Mouse (Mus musculus): Measurements from ENCODE around the gene Dnaja3. TPM values are rescaled to one million over a fixed set of nuclear protein-coding genes. Genes with fewer than 3 reads are reported as not detected.

Gene Dnaja3
- total RNA-seq, 2 experiments from 2014 or later: 106 to 107 TPM

Other genes starting within 250 kb of the Dnaja3 start
- 10 to 100 TPM; 20.8 to 21.6 TPM for gene Adcy9, start 219.5 kb upstream of the Dnaja3 start, total RNA-seq (2021)
- 1,000 to 10,000 TPM; 1,081 to 1,153 TPM for gene Srl, start 98.2 kb upstream of the Dnaja3 start, total RNA-seq (2021)
- 1 to 10 TPM; 4.1 to 4.3 TPM for gene Tfap4, start 80.1 kb upstream of the Dnaja3 start, total RNA-seq (2021)
- 10 to 100 TPM; 27.6 to 34.5 TPM for gene Glis2, start 45.3 kb upstream of the Dnaja3 start, total RNA-seq (2021)
- gene Pam16, start 15.0 kb upstream of the Dnaja3 start, total RNA-seq (2021): 100 to 1,000 TPM in 1 of 2 experiments, 10 to 100 TPM in 1; 96.6 to 125 TPM
- 10 to 100 TPM; 13.6 to 18.0 TPM for gene Vasn, start within 50 bp of the Dnaja3 start, total RNA-seq (2021)
- gene Coro7, start 39.8 kb downstream of the Dnaja3 start, total RNA-seq (2021): 10 to 100 TPM; 24.6 to 26.1 TPM
- gene Nmral1, start 79.4 kb downstream of the Dnaja3 start, total RNA-seq (2021): 1 to 10 TPM; 7.0 to 7.8 TPM
- 10 to 100 TPM; 71.1 to 73.4 TPM for gene Hmox2, start 86.4 kb downstream of the Dnaja3 start, total RNA-seq (2021)
- gene Cdip1, start 150.3 kb downstream of the Dnaja3 start, total RNA-seq (2021): 10 to 100 TPM; 89.4 to 96.2 TPM
- not detected for gene 4930562C15Rik, start 195.4 kb downstream of the Dnaja3 start, total RNA-seq (2021)
- 10 to 100 TPM; 19.7 to 23.1 TPM for gene Ubald1, start 240.3 kb downstream of the Dnaja3 start, total RNA-seq (2021)
- 100 to 1,000 TPM; 186 to 187 TPM for gene Mgrn1, start 246.3 kb downstream of the Dnaja3 start, total RNA-seq (2021)